Mouse (Mus musculus): Measurements from ENCODE around the gene Tcf7l2. TPM values are rescaled to one million over a fixed set of nuclear protein-coding genes. Genes with fewer than 3 reads are reported as not detected.

The Tcf7l2 gene
- polyA plus RNA-seq, 1 experiment from 2014 or later: 53.4 TPM

DNA sequence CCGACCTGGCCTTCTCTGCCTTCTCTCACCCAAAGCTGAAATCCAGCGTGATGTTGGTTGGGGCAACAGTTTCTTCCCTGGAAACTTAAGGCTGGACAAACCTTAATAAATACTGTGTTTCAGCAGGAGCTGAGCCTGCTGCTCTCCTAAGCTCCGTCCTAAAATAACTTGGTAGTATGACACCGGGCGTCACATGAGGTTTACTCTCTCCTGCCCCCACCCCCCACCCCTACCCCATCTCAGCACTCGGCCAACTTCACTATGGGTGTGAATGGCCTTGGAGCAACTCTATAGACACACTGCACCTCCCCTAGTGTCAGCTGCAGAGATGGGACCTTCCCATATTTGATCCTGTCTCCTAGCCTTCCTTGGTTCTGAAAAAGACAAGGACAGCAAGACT is 15.8 kb downstream of the Tcf7l2 start:
- Histone ChIP-seq H3K4me3 (replicated peaks; ENCODE audit: low read depth, low read length) (no peak overlapping the region), H3K27me3 (ENCODE audit: insufficient read depth, low read length) (no peaks in the 10 kb centered on the region), H3K27ac (no peak overlapping the region), H3K9ac (ENCODE audit: low read depth, low read length) (no peak overlapping the region), H3K36me3 (ENCODE audit: insufficient read depth, low read length) (no peaks in the 10 kb centered on the region), H3K4me1 (replicated peaks; ENCODE audit: insufficient read depth, low read length) (peaks cover 23% of the 10 kb centered on the region), H3K4me2 (ENCODE audit: low read length) (no peak overlapping the region), H3K9me3 (replicated peaks; ENCODE audit: low read length) (no peaks in the 10 kb centered on the region)
- ATAC-seq (replicated peaks; ENCODE audit: low FRiP score, low read depth) (no peak), DNase-seq (ENCODE audit: low spot score) (no peak)
- 82% methylated on average over 6 of the region's 6 CpGs for WGBS
- no peak for TF ChIP-seq CTCF (IDR thresholded peaks at IDR 0.05; ENCODE audit: low read depth)

DNA sequence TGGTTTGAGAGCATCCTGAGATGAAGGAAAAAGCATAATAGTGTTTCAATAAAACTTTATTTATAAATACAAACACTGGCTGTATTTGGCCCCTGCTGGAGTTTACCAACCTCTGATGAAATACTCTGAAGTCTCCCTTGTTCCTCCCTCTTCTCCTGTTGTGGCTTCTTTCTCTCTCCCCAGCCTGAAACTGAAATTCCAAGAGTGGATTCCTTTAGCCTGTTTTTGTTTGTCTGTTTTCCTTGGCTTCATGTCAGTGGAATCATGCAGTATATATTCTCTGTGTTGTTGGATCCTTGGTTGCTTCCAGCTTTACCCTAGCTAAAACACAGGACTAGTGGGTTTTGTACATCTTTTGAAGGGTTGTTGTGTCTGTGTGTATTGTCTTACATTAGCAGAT is 16.5 kb downstream of the Tcf7l2 start:
- H3K27me3 ChIP-seq (ENCODE audit: insufficient read depth, low read length): no peaks in the 10 kb centered on the region
- no peaks in the 10 kb centered on the region for H3K9me3 ChIP-seq (replicated peaks; ENCODE audit: low read length)
- no peak overlapping the region for H3K27ac ChIP-seq
- TF ChIP-seq CTCF (IDR thresholded peaks at IDR 0.05; ENCODE audit: low read depth): no peak
- no peak for ATAC-seq (replicated peaks; ENCODE audit: low FRiP score, low read depth)
- H3K4me3 ChIP-seq (replicated peaks; ENCODE audit: low read depth, low read length): no peak overlapping the region
- no peak overlapping the region for H3K9ac ChIP-seq (ENCODE audit: low read depth, low read length)
- peaks cover 23% of the 10 kb centered on the region for H3K4me1 ChIP-seq (replicated peaks; ENCODE audit: insufficient read depth, low read length)
- no peaks in the 10 kb centered on the region for H3K36me3 ChIP-seq (ENCODE audit: insufficient read depth, low read length)
- no peak for DNase-seq (ENCODE audit: low spot score)
- H3K4me2 ChIP-seq (ENCODE audit: low read length): no peak overlapping the region

DNA sequence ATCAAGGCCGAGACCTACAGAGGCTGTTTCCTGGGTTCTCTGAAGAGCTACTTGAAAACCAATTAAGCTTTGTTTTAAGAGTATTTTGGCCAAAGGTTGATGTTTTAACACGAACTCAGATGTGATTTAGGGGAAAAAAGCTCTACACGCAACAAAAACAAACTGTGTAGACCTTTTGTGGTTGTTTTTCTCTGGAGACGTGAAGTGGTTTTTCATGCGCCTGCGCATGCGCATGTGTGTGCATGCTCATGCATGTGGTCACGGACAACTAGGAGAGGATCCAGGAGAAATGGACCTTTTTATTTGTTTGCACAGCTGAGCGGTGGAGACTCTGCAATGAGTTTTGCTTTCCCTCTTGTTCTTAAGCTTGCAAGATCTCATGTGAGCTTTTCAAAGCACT is 17.4 kb downstream of the Tcf7l2 start:
- 52% methylated on average over 9 of the region's 9 CpGs for WGBS
- Histone ChIP-seq H3K27ac (peak overlapping the region; percentile 47; the same call in 1 of the 2 replicates), H3K9me3 (replicated peaks; ENCODE audit: low read length) (no peaks in the 10 kb centered on the region), H3K36me3 (ENCODE audit: insufficient read depth, low read length) (no peaks in the 10 kb centered on the region), H3K4me1 (replicated peaks; ENCODE audit: insufficient read depth, low read length) (peaks cover 21% of the 10 kb centered on the region), H3K4me3 (replicated peaks; ENCODE audit: low read depth, low read length) (no peak overlapping the region), H3K27me3 (ENCODE audit: insufficient read depth, low read length) (no peaks in the 10 kb centered on the region), H3K9ac (ENCODE audit: low read depth, low read length) (no peak overlapping the region), H3K4me2 (ENCODE audit: low read length) (no peak overlapping the region)
- ATAC-seq (replicated peaks; ENCODE audit: low FRiP score, low read depth): no peak
- no peak for TF ChIP-seq CTCF (IDR thresholded peaks at IDR 0.05; ENCODE audit: low read depth)
- peak; percentile 73 for DNase-seq (ENCODE audit: low spot score)

DNA sequence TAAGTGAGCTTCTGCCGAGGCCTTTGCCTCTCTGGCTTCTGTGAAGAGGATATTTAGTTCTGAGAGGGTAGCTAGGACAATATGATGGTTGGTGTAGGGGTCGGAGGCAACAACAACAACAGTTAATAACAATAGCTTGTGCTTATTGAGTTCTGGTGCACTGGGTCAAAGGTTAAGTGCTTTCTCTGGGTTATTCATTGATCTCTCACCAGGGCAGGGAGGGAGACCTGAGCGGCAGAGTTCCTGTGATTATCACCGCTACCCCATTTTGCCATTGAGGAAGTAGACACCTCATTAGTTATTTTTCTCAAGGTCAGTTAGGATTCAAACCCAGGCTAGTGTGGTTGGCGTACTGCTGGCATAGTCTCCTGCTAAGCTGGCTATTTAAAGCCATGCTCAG is 19.5 kb downstream of the Tcf7l2 start:
- Histone ChIP-seq H3K36me3 (ENCODE audit: insufficient read depth, low read length) (no peaks in the 10 kb centered on the region), H3K9me3 (replicated peaks; ENCODE audit: low read length) (no peaks in the 10 kb centered on the region), H3K4me3 (replicated peaks; ENCODE audit: low read depth, low read length) (no peak overlapping the region), H3K4me2 (ENCODE audit: low read length) (no peak overlapping the region), H3K9ac (ENCODE audit: low read depth, low read length) (no peak overlapping the region), H3K27me3 (ENCODE audit: insufficient read depth, low read length) (no peaks in the 10 kb centered on the region), H3K27ac (no peak overlapping the region), H3K4me1 (replicated peaks; ENCODE audit: insufficient read depth, low read length) (peaks cover 12% of the 10 kb centered on the region)
- TF ChIP-seq CTCF (IDR thresholded peaks at IDR 0.05; ENCODE audit: low read depth): no peak
- 64% methylated on average over 5 of the region's 5 CpGs for WGBS
- DNase-seq (ENCODE audit: low spot score) (no peak), ATAC-seq (replicated peaks; ENCODE audit: low FRiP score, low read depth) (no peak)

DNA sequence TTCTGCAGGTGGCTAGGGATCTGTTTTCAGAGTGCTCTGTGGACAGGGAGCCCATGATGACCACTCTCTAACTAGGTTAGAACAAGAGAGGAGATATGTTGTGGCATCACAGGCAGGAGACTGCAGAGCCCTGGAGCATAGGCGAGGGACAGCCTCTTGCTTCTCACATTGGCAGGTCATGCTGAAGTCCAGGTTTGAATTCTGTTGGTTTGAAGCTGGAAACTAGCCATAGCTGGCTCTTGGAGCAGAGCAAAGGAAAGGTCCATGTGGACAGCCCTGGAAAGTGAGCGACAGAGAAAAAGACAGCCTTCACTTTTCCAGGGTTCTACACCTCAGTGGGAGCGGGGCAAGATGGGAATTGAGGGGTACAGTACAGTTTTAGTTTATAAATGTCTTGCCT is 20.6 kb downstream of the Tcf7l2 start:
- H3K4me2 ChIP-seq (ENCODE audit: low read length): no peak overlapping the region
- H3K9ac ChIP-seq (ENCODE audit: low read depth, low read length): no peak overlapping the region
- H3K36me3 ChIP-seq (ENCODE audit: insufficient read depth, low read length): no peaks in the 10 kb centered on the region
- ATAC-seq (replicated peaks; ENCODE audit: low FRiP score, low read depth): no peak
- H3K9me3 ChIP-seq (replicated peaks; ENCODE audit: low read length): no peaks in the 10 kb centered on the region
- 96% methylated on average over 3 of the region's 3 CpGs for WGBS
- DNase-seq (ENCODE audit: low spot score): no peak
- H3K4me3 ChIP-seq (replicated peaks; ENCODE audit: low read depth, low read length): no peak overlapping the region
- no peak for TF ChIP-seq CTCF (IDR thresholded peaks at IDR 0.05; ENCODE audit: low read depth)
- H3K4me1 ChIP-seq (replicated peaks; ENCODE audit: insufficient read depth, low read length): peaks cover 12% of the 10 kb centered on the region; the same call in 1 of the 2 replicates
- H3K27ac ChIP-seq: no peak overlapping the region
- no peaks in the 10 kb centered on the region for H3K27me3 ChIP-seq (ENCODE audit: insufficient read depth, low read length)

DNA sequence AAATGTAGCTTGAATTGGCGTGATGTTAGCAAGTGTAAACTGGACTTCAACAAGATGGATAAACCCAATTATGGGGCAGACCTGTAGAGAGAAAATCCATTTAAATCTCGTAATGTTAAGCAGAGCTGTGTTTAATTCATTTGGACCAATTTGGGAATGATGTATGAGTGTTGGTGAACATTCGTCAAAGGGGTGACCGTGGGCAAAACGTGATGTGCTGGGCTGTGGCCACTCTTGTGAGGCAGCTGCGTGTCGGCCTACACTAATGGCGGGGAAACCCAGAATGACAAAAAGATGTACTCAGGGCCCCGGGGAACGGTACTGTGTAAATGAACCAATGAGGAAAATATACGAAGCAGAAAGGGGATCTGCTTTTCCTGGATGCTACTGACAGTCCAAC is 24.2 kb downstream of the Tcf7l2 start:
- 76% methylated on average over 11 of the region's 11 CpGs for WGBS
- peaks cover 19% of the 10 kb centered on the region; the same call in 1 of the 2 replicates for H3K4me1 ChIP-seq (replicated peaks; ENCODE audit: insufficient read depth, low read length)
- TF ChIP-seq CTCF (IDR thresholded peaks at IDR 0.05; ENCODE audit: low read depth): no peak

DNA sequence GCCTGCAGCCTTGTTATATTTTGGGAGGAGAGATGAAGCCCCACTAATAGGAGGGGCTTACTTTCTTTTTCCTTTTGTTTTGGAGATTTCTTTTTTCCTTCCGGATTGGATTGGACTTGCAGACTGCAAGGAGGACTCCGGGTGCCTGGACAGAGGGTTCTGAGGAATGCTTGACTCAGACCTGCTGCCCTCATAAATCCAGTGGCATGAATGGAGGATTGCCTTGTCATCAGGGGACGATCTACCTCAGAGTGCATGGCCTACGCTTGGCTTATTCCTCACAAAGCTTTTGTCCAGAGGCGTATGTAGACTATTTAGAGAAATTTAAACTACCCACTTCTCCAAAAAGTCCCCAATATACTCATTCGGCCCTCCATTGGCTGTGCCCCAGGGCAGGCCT is 25.5 kb downstream of the Tcf7l2 start:
- Histone ChIP-seq H3K36me3 (ENCODE audit: insufficient read depth, low read length) (no peaks in the 10 kb centered on the region), H3K4me1 (replicated peaks; ENCODE audit: insufficient read depth, low read length) (peaks cover 15% of the 10 kb centered on the region; the same call in 1 of the 2 replicates), H3K9ac (ENCODE audit: low read depth, low read length) (no peak overlapping the region), H3K9me3 (replicated peaks; ENCODE audit: low read length) (no peaks in the 10 kb centered on the region), H3K27ac (no peak overlapping the region), H3K4me3 (replicated peaks; ENCODE audit: low read depth, low read length) (no peak overlapping the region), H3K27me3 (ENCODE audit: insufficient read depth, low read length) (no peaks in the 10 kb centered on the region), H3K4me2 (ENCODE audit: low read length) (no peak overlapping the region; the same call in 1 of the 2 replicates)
- no peak for TF ChIP-seq CTCF (IDR thresholded peaks at IDR 0.05; ENCODE audit: low read depth)
- no peak for DNase-seq (ENCODE audit: low spot score)
- no peak for ATAC-seq (replicated peaks; ENCODE audit: low FRiP score, low read depth)
- WGBS: 45% methylated on average over 6 of the region's 6 CpGs

More for the DNA sequence above, 24.2 kb downstream of the Tcf7l2 start:
- no peak for ATAC-seq (replicated peaks; ENCODE audit: low FRiP score, low read depth)
- no peaks in the 10 kb centered on the region for H3K9me3 ChIP-seq (replicated peaks; ENCODE audit: low read length)
- no peak for DNase-seq (ENCODE audit: low spot score)
- H3K4me2 ChIP-seq (ENCODE audit: low read length): no peak overlapping the region
- no peaks in the 10 kb centered on the region for H3K36me3 ChIP-seq (ENCODE audit: insufficient read depth, low read length)
- no peak overlapping the region for H3K27ac ChIP-seq
- no peak overlapping the region for H3K4me3 ChIP-seq (replicated peaks; ENCODE audit: low read depth, low read length)
- no peaks in the 10 kb centered on the region for H3K27me3 ChIP-seq (ENCODE audit: insufficient read depth, low read length)
- H3K9ac ChIP-seq (ENCODE audit: low read depth, low read length): no peak overlapping the region

Data from kidney, postnatal 0 days (tissue).